In the genomic region with DNA sequence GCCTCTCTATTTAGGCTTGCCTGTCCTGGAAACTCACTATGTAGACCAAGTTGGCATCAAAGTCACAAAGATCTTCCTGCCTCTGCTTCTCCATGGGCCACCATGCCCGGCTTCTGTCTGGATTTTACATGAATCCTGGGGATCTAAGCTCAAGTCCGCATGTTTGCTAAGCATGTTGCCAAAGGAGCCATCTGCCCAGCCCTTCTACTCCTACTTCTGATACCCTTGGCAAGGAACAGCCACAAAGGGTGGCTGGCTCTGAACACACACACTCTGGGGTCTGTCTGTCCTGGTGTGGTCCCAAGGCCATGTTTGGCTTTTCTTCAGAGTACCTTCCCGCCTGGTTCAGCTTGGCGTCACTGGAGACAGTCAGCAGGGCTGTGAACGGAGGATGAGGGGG, we compare ENCODE assay signal across 28 mouse cellular contexts. TPM values are rescaled to one million over a fixed set of nuclear protein-coding genes. Genes with fewer than 3 reads are reported as not detected.
DNase-seq lines count a peak whose midpoint lies in the region; ATAC-seq and TF ChIP-seq lines count a peak whose summit lies in the region.
"Had no signal": no experiment of that assay in that cellular context is flagged by ENCODE, and none has a peak within 500 bp of the region (broad histone marks: within the 10 kb centered on the region; RNA-seq: fewer than 3 reads in every experiment).

No protein-coding gene starts in this region.

- no peak for ATAC-seq in embryonic facial prominence, embryonic 14.5 days (ENCODE audit: low read depth)
- no peak for ATAC-seq in hindbrain, embryonic 12.5 days (ENCODE audit: low FRiP score)
- ATAC-seq in hindbrain, embryonic 11.5 days (ENCODE audit: low FRiP score): no peak
- ATAC-seq in lung, embryonic 15.5 days (ENCODE audit: borderline replicate concordance, extremely low read depth, low FRiP score, low TSS enrichment): no peak
- ATAC-seq: hindbrain, embryonic 16.5 days; intestine, embryonic 15.5 days; midbrain, embryonic 16.5 days had no signal

- no peaks in the 10 kb centered on the region for H3K27me3 ChIP-seq in embryonic facial prominence, embryonic 14.5 days (replicated peaks; ENCODE audit: control insufficient read depth, insufficient read depth, low read length)
- peaks cover 37% of the 10 kb centered on the region for H3K27me3 ChIP-seq in embryonic facial prominence, embryonic 10.5 days (replicated peaks; ENCODE audit: low read depth, poor library complexity, severe bottlenecking)
- peaks cover 43% of the 10 kb centered on the region for H3K27me3 ChIP-seq in hindbrain, embryonic 12.5 days
- peaks cover 5% of the 10 kb centered on the region; the same call in 1 of the 2 replicates for H3K27me3 ChIP-seq in hindbrain, embryonic 11.5 days (ENCODE audit: control insufficient read depth, insufficient read depth, low read length)
- no peaks in the 10 kb centered on the region; the same call in 1 of the 2 replicates for H3K27me3 ChIP-seq in lung, embryonic 15.5 days
- no peaks in the 10 kb centered on the region for H3K27me3 ChIP-seq in myocyte (ENCODE audit: control insufficient read depth, insufficient read depth, insufficient read length)
- H3K27me3 ChIP-seq: intestine, embryonic 15.5 days; stomach, embryonic 15.5 days had no signal

- H3K27ac ChIP-seq in embryonic facial prominence, embryonic 14.5 days (replicated peaks; ENCODE audit: low read depth, low read length): 0 out of 2 replicates have a peak overlapping the region, but pooled peaks have one; percentile 15
- no peak overlapping the region for H3K27ac ChIP-seq in embryonic facial prominence, embryonic 10.5 days (replicated peaks)
- H3K27ac ChIP-seq in hindbrain, embryonic 12.5 days: no peak overlapping the region
- H3K27ac ChIP-seq in hindbrain, embryonic 11.5 days (ENCODE audit: low read depth, low read length): no peak overlapping the region
- no peak overlapping the region for H3K27ac ChIP-seq in lung, embryonic 15.5 days
- H3K27ac ChIP-seq: gastrocnemius, adult 2 months; heart, adult 2 months; intestine, embryonic 15.5 days; kidney, postnatal 0 days; limb, embryonic 13.5 days; liver, embryonic 13.5 days; neural tube, embryonic 12.5 days; stomach, embryonic 15.5 days had no signal

- H3K4me2 ChIP-seq in embryonic facial prominence, embryonic 14.5 days (ENCODE audit: low read depth, low read length): no peak overlapping the region
- H3K4me2 ChIP-seq in hindbrain, embryonic 12.5 days (replicated peaks): no peak overlapping the region
- H3K4me2 ChIP-seq in hindbrain, embryonic 11.5 days (replicated peaks; ENCODE audit: low read depth, low read length): no peak overlapping the region
- peak overlapping the region; percentile 9; the same call in 1 of the 2 replicates for H3K4me2 ChIP-seq in lung, embryonic 15.5 days
- H3K4me2 ChIP-seq in myocyte (ENCODE audit: low read depth): peak overlapping the region; percentile 65
- H3K4me2 ChIP-seq: heart, embryonic 12.5 days; intestine, embryonic 15.5 days; limb, embryonic 13.5 days; liver, embryonic 13.5 days; midbrain, embryonic 11.5 days; neural tube, embryonic 12.5 days; stomach, embryonic 15.5 days had no signal

- H3K9me3 ChIP-seq in embryonic facial prominence, embryonic 14.5 days (ENCODE audit: control insufficient read depth, low read length): no peaks in the 10 kb centered on the region
- no peaks in the 10 kb centered on the region for H3K9me3 ChIP-seq in embryonic facial prominence, embryonic 10.5 days
- H3K9me3 ChIP-seq in hindbrain, embryonic 12.5 days (replicated peaks): no peaks in the 10 kb centered on the region
- no peaks in the 10 kb centered on the region for H3K9me3 ChIP-seq in hindbrain, embryonic 11.5 days (ENCODE audit: control insufficient read depth, low read length)
- no peaks in the 10 kb centered on the region for H3K9me3 ChIP-seq in lung, embryonic 15.5 days
- H3K9me3 ChIP-seq: G1E; heart, embryonic 12.5 days; intestine, embryonic 15.5 days; limb, embryonic 13.5 days; liver, embryonic 13.5 days; neural tube, embryonic 12.5 days; stomach, embryonic 15.5 days had no signal

- TF ChIP-seq POLR2A in myocyte (IDR thresholded peaks at IDR 0.05; ENCODE audit: insufficient read length, low read depth): no peak

- no peak overlapping the region for H3K4me3 ChIP-seq in embryonic facial prominence, embryonic 14.5 days (ENCODE audit: low read depth, low read length)
- H3K4me3 ChIP-seq in embryonic facial prominence, embryonic 10.5 days: no peak overlapping the region
- H3K4me3 ChIP-seq in hindbrain, embryonic 12.5 days: no peak overlapping the region
- H3K4me3 ChIP-seq in hindbrain, embryonic 11.5 days (ENCODE audit: low read depth, low read length): no peak overlapping the region
- no peak overlapping the region for H3K4me3 ChIP-seq in lung, embryonic 15.5 days
- H3K4me3 ChIP-seq in myocyte: no peak overlapping the region
- H3K4me3 ChIP-seq: gastrocnemius, adult 2 months; heart, adult 2 months; heart, embryonic 12.5 days; intestine, embryonic 15.5 days; limb, embryonic 13.5 days; liver, embryonic 13.5 days; neural tube, embryonic 12.5 days; stomach, embryonic 15.5 days had no signal

- H3ac ChIP-seq in myocyte (ENCODE audit: control insufficient read depth, insufficient read length): no peak overlapping the region

- H3K4me1 ChIP-seq in embryonic facial prominence, embryonic 14.5 days (ENCODE audit: control insufficient read depth, insufficient read depth, low read length): peaks cover 14% of the 10 kb centered on the region; the same call in 1 of the 2 replicates
- H3K4me1 ChIP-seq in embryonic facial prominence, embryonic 10.5 days: peaks cover 21% of the 10 kb centered on the region
- peaks cover 21% of the 10 kb centered on the region for H3K4me1 ChIP-seq in hindbrain, embryonic 12.5 days
- H3K4me1 ChIP-seq in hindbrain, embryonic 11.5 days (replicated peaks; ENCODE audit: control insufficient read depth, insufficient read depth, low read length): peaks cover 2% of the 10 kb centered on the region; the same call in 1 of the 2 replicates
- H3K4me1 ChIP-seq in lung, embryonic 15.5 days: peaks cover 43% of the 10 kb centered on the region

- no peak overlapping the region for H3K9ac ChIP-seq in embryonic facial prominence, embryonic 14.5 days (ENCODE audit: low read depth, low read length)
- 0 out of 2 replicates have a peak overlapping the region, but pooled peaks have one; percentile 18 for H3K9ac ChIP-seq in hindbrain, embryonic 12.5 days
- no peak overlapping the region for H3K9ac ChIP-seq in hindbrain, embryonic 11.5 days (ENCODE audit: low read depth, low read length)
- no peak overlapping the region for H3K9ac ChIP-seq in lung, embryonic 15.5 days
- H3K9ac ChIP-seq: heart, embryonic 12.5 days; intestine, embryonic 15.5 days; limb, embryonic 13.5 days; liver, embryonic 13.5 days; neural tube, embryonic 12.5 days; stomach, embryonic 15.5 days had no signal

- 75% methylated on average over 5 of the region's 5 CpGs for WGBS in embryonic facial prominence, embryonic 14.5 days
- 80% methylated on average over 5 of the region's 5 CpGs for WGBS in embryonic facial prominence, embryonic 10.5 days
- WGBS in hindbrain, embryonic 12.5 days: 86% methylated on average over 5 of the region's 5 CpGs
- 84% methylated on average over 5 of the region's 5 CpGs for WGBS in hindbrain, embryonic 11.5 days
- whole genome bisulfite sequencing in lung, embryonic 15.5 days: 65% methylated on average over 5 of the region's 5 CpGs

- H3K79me2 ChIP-seq in myocyte (ENCODE audit: control insufficient read depth, insufficient read depth): peaks cover 22% of the 10 kb centered on the region

- DNase-seq in embryonic facial prominence, embryonic 14.5 days (ENCODE audit: low spot score): no peak
- no peak for DNase-seq in embryonic facial prominence, embryonic 10.5 days (ENCODE audit: low spot score)
- no peak for DNase-seq in hindbrain, embryonic 11.5 days (ENCODE audit: low spot score)
- DNase-seq in lung, postnatal 25 days (ENCODE audit: low spot score): no peak
- no peak for DNase-seq in right cerebral cortex, adult 2 months (ENCODE audit: low spot score in 2 of 2)
- DNase-seq: adrenal gland, adult 8-10 months; cerebellum, adult 11-12 months; gastrocnemius, adult 2 months; gastrocnemius, postnatal 36 days; heart, adult 2 months; kidney, adult 2 months; liver, embryonic 13.5 days; lung, adult 18-20 months; lung, postnatal 14 days; right cerebral cortex, postnatal 25 days had no signal

- H3K36me3 ChIP-seq in embryonic facial prominence, embryonic 14.5 days (ENCODE audit: control insufficient read depth, insufficient read depth, low read length): no peaks in the 10 kb centered on the region
- H3K36me3 ChIP-seq in embryonic facial prominence, embryonic 10.5 days (replicated peaks): no peaks in the 10 kb centered on the region
- no peaks in the 10 kb centered on the region for H3K36me3 ChIP-seq in hindbrain, embryonic 12.5 days
- no peaks in the 10 kb centered on the region for H3K36me3 ChIP-seq in hindbrain, embryonic 11.5 days (ENCODE audit: control insufficient read depth, insufficient read depth, low read length)
- no peaks in the 10 kb centered on the region for H3K36me3 ChIP-seq in lung, embryonic 15.5 days
- no peaks in the 10 kb centered on the region for H3K36me3 ChIP-seq in myocyte (ENCODE audit: control insufficient read depth, insufficient read depth)
- H3K36me3 ChIP-seq: G1E; heart, embryonic 12.5 days; intestine, embryonic 15.5 days; limb, embryonic 13.5 days; liver, embryonic 13.5 days; neural tube, embryonic 12.5 days; stomach, embryonic 15.5 days had no signal

TF ChIP-seq in myocyte, 11 proteins besides CTCF, POLR2A, EP300 and RAD21 (continues in another document):
- TF ChIP-seq MYOD1 (IDR thresholded peaks at IDR 0.05; ENCODE audit: control insufficient read depth in 1 of 3, insufficient read length in 2 of 3, low read depth in 2 of 3) (no peak), TCF12 (IDR thresholded peaks at IDR 0.05; ENCODE audit: insufficient read depth, poor library complexity, severe bottlenecking) (no peak), E2F4 (IDR thresholded peaks at IDR 0.05; ENCODE audit: insufficient read depth) (no peak), POLR2AphosphoS2 (IDR thresholded peaks at IDR 0.05; ENCODE audit: insufficient read length, low read depth) (no peak), MAX (IDR thresholded peaks at IDR 0.05; ENCODE audit: low read depth) (no peak), REST (IDR thresholded peaks at IDR 0.05; ENCODE audit: insufficient read depth, insufficient read length) (no peak), TCF3 (IDR thresholded peaks at IDR 0.05; ENCODE audit: insufficient read length, low read depth) (no peak), CEBPB (IDR thresholded peaks at IDR 0.05; ENCODE audit: insufficient read depth, poor library complexity, severe bottlenecking) (no peak), USF1 (IDR thresholded peaks at IDR 0.05; ENCODE audit: low read depth) (no peak)

RNA-seq across cellular contexts. Expression of a gene that starts 2.7 kb away (rescaled TPM):
- polyA plus RNA-seq in embryonic facial prominence, embryonic 14.5 days (2014; fragmentation: Nextera tagmentation; extraction: Ambion mirVana): 2.8 and 2.9 TPM in 2 replicates
- polyA plus RNA-seq in embryonic facial prominence, embryonic 10.5 days (2016; fragmentation: Nextera tagmentation; extraction: Ambion mirVana): 2.2 and 2.4 TPM in 2 replicates
- polyA plus RNA-seq in hindbrain, embryonic 12.5 days (2016; fragmentation: Nextera tagmentation; extraction: Ambion mirVana): 4.9 and 5.1 TPM in 2 replicates
- polyA plus RNA-seq in hindbrain, embryonic 11.5 days (2014; fragmentation: Nextera tagmentation; extraction: Ambion mirVana): 1.5 and 1.8 TPM in 2 replicates
- 3.1 and 3.2 TPM in 2 replicates for polyA plus RNA-seq in lung, embryonic 15.5 days (2015; fragmentation: Nextera tagmentation; extraction: Ambion mirVana)
- polyA plus RNA-seq in myocyte (2012; fragmentation: generic; extraction: Trizol): 9.6 TPM
- polyA plus RNA-seq: G1E had no signal

Comparison
In these comparisons a context has a peak if more than half of its experiments do, and no peak if none do; other contexts are left out.
1. H3K4me2 ChIP-seq: peak in lung, embryonic 15.5 days (single experiment) and myocyte (single experiment); none in embryonic facial prominence, embryonic 14.5 days (single experiment), hindbrain, embryonic 12.5 days (single experiment) and hindbrain, embryonic 11.5 days (single experiment).